Mouse (Mus musculus) midbrain, embryonic 16.5 days (tissue): ENCODE data around the gene Incenp. TPM values are rescaled to one million over a fixed set of nuclear protein-coding genes. Genes with fewer than 3 reads are reported as not detected.
"Not testable (repeated sequence)": the region's sequence is repeated elsewhere in the genome, so short reads cannot be mapped to it uniquely, and the experiment has no call there.

ENCODE experiments used
- ATAC-seq: fragments of 200-750 bp; cut with Nextera tagmentation; 2 replicates; pipeline ENCODE4 v1.8.0; 2017; ENCODE audit warnings: moderate TSS enrichment
- H3K27ac ChIP-seq: fragments of 300-500 bp; sonication (generic); 2 replicates; pipeline ENCODE4 v1.5.1; 2014; ENCODE audit warnings: mild to moderate bottlenecking, low read length, mixed read lengths
- H3K27me3 ChIP-seq: fragments of 300-500 bp; sonication (generic); 2 replicates; pipeline ENCODE4 v1.6.1; 2014; ENCODE audit warnings: low read depth, low read length, mixed read lengths; ENCODE audit not compliant: control insufficient read depth, insufficient read depth
- H3K36me3 ChIP-seq: fragments of 300-500 bp; sonication (generic); 2 replicates; pipeline ENCODE4 v1.6.1; 2014; ENCODE audit warnings: mild to moderate bottlenecking, low read length, moderate library complexity, mixed read lengths; ENCODE audit not compliant: control insufficient read depth, insufficient read depth
- H3K4me1 ChIP-seq: fragments of 300-500 bp; sonication (generic); 2 replicates; pipeline ENCODE4 v1.6.1; 2014; ENCODE audit warnings: mild to moderate bottlenecking, low read length, mixed read lengths; ENCODE audit not compliant: control insufficient read depth, insufficient read depth
- H3K4me2 ChIP-seq: fragments of 300-500 bp; sonication (generic); 2 replicates; pipeline ENCODE4 v1.6.1; 2014; ENCODE audit warnings: mild to moderate bottlenecking, low read length, mixed read lengths
- H3K4me3 ChIP-seq: fragments of 300-500 bp; sonication (generic); 2 replicates; pipeline ENCODE4 v1.5.1; 2014; ENCODE audit warnings: low read depth, mild to moderate bottlenecking, low read length, moderate library complexity, mixed read lengths
- H3K9ac ChIP-seq: fragments of 300-500 bp; sonication (generic); 2 replicates; pipeline ENCODE4 v1.6.1; 2014; ENCODE audit warnings: low read depth, low read length, mixed read lengths
- H3K9me3 ChIP-seq: fragments of 300-500 bp; sonication (generic); replicated peaks from 2 replicates; pipeline ENCODE4 v1.6.1; 2014; ENCODE audit warnings: mild to moderate bottlenecking, low read length, mixed read lengths; ENCODE audit not compliant: control insufficient read depth, poor library complexity, severe bottlenecking
- WGBS: fragments of 180-500 bp; shearing (Covaris S2); extraction: QIAGEN DNeasy Blood & Tissue Kit; methylation state at CpG from one replicate; pipeline ENCODE4 v1.1.7; 2014; 5-methylcytosine and 5-hydroxymethylcytosine counted together
- polyA plus RNA-seq: library from polyadenylated mRNA; unstranded; fragments of >200 nt; fragmentation: Nextera tagmentation; extraction: Ambion mirVana; gene quantifications from 2 replicates; pipeline ENCODE4 v1.2.1, GENCODE M21; 2015

The Incenp gene
- polyA plus RNA-seq, 1 experiment from 2014 or later, result 20.0 TPM

DNA sequence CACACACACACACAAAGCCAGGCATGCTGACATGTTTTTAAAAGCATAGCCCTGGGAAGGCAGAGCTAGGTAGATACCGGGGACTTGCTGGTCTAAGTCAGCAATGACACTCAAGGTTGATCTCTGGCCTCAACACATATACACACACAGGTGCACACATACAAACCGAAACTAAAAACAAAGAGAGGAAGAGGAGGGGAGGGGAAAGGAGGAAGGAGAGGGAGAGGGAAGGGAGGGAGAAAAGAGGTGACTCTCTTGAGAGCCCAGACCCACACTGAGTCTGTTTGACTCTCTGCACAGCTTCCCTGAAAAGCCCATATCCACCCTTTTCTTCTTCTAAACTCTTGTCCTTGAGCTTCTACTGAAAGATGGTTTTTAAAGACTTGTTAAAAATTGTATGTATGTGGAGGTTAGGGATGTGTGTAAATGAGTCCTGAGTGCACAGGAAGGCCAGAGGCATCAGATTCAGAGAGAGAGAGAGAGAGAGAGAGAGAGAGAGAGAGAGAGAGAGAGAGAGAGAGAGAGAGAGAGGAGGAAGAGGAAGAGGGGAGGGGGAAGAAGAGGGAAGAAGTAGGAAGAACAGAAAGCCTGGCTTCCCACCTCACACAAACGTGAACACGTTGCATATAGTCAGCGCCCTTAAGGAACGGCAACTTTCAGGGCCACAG is 38.9 kb upstream of the Incenp start:
- Histone ChIP-seq H3K4me2 (no peak overlapping the region), H3K9ac (no peak overlapping the region), H3K27ac (no peak overlapping the region), H3K27me3 (no peaks in the 10 kb centered on the region), H3K4me3 (no peak overlapping the region), H3K4me1 (no peaks in the 10 kb centered on the region), H3K36me3 (no peaks in the 10 kb centered on the region), H3K9me3 (no peaks in the 10 kb centered on the region)
- 85% methylated on average over 6 of the region's 6 CpGs for WGBS
- ATAC-seq, result no peak

DNA sequence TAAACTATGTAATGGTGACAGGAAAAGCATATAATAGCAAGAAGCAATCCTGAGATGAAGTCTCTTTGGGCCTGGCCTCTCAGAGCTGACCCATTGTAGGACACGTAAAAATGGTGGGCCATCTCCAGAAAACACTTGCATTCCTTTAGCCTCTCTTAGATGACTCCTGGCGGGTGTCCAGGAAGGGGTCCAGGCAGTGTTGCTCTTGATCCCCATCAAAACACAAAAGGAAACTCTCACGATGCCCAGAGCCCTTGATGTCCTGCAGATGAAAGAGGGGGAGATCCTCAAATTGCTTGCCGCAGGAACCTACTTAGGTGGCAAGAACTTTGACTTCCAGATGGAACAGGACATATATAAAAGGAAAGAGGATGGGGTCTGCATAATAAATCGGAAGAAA is 38.1 kb upstream of the Incenp start:
- ATAC-seq, result no peak
- H3K36me3 ChIP-seq, result no peaks in the 10 kb centered on the region
- H3K4me3 ChIP-seq, result no peak overlapping the region
- no peak overlapping the region for H3K27ac ChIP-seq
- H3K27me3 ChIP-seq, result no peaks in the 10 kb centered on the region
- H3K4me1 ChIP-seq, result no peaks in the 10 kb centered on the region
- 61% methylated on average over 5 of the region's 5 CpGs for WGBS
- H3K9ac ChIP-seq, result no peak overlapping the region
- H3K4me2 ChIP-seq, result no peak overlapping the region
- H3K9me3 ChIP-seq, result no peaks in the 10 kb centered on the region

DNA sequence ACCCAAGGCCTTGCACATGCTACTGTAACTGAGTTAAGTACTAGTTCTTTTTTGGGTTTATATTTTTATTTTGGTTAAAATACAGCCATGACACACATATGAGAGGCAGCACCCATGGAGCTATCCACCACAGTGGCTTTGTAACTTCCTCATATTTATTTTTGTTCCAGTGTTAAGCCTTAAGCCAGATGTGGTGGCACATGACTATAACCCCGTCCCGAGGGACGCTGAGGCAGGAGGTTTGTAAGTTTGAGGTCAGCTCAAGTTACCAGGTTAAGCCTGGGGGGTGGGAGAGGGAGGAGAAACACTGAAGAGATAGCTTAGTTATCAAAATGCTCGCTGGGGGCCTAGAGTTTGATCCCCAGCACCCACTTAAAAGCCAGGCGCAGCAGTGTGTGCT is 37.2 kb upstream of the Incenp start:
- Histone ChIP-seq H3K27me3 (no peaks in the 10 kb centered on the region), H3K4me3 (no peak overlapping the region), H3K9me3 (no peaks in the 10 kb centered on the region), H3K9ac (no peak overlapping the region), H3K27ac (no peak overlapping the region), H3K36me3 (no peaks in the 10 kb centered on the region), H3K4me2 (no peak overlapping the region), H3K4me1 (no peaks in the 10 kb centered on the region)
- no peak for ATAC-seq
- WGBS, result 72% methylated on average over 5 of the region's 5 CpGs

DNA sequence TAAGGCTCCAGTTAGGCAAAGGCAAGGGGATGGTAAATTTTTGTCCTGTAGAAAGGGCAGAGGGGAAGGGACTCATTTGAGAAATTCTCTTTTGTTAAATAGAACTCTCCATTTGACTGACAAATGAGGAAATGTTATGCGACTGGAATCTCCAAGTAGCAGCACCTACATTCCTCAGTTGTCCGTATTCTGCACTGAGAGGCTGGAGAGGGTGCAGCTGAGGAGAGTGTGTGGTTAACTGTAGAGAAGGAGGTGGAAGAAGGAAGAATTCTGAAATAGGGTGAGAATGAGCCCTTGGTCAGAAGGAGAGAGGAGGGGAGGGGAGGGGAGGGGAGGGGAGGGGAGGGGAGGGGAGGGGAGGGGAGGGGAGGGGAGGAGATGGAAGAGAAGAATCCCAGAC is 34.6 kb upstream of the Incenp start:
- Histone ChIP-seq H3K4me2 (no peak overlapping the region), H3K36me3 (no peaks in the 10 kb centered on the region), H3K4me1 (no peaks in the 10 kb centered on the region), H3K9ac (no peak overlapping the region), H3K9me3 (no peaks in the 10 kb centered on the region), H3K27ac (no peak overlapping the region), H3K27me3 (no peaks in the 10 kb centered on the region), H3K4me3 (no peak overlapping the region)
- no peak for ATAC-seq
- WGBS, result 62% methylated on average over 2 of the region's 2 CpGs

DNA sequence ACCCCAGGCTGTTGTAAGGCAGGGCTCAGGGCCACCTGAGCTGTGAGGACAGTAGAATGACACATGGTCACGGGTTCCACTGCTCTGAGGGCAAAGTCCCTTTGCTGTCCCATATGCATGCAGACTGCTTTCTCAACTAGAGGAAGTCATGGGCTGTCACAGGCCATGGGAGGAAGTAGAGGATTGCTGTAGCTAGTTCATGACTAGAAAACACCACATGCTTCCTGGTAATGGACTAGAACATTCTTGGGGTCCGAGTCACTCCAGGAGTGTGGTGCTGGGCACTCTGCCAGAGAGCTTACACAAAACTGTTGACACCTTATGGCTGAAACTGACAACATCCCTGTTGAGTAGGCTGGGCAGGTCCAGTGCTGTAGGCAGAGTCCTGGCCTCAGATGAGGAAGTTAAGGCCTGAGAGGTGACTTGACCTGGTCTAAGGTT is 31.8 kb upstream of the Incenp start:
- H3K4me3 ChIP-seq, H3K27ac ChIP-seq, H3K27me3 ChIP-seq, H3K9me3 ChIP-seq, ATAC-seq, H3K36me3 ChIP-seq, H3K4me1 ChIP-seq, H3K9ac ChIP-seq, H3K4me2 ChIP-seq: not testable (repeated sequence)
- 92% methylated on average over 2 of the region's 2 CpGs for WGBS

DNA sequence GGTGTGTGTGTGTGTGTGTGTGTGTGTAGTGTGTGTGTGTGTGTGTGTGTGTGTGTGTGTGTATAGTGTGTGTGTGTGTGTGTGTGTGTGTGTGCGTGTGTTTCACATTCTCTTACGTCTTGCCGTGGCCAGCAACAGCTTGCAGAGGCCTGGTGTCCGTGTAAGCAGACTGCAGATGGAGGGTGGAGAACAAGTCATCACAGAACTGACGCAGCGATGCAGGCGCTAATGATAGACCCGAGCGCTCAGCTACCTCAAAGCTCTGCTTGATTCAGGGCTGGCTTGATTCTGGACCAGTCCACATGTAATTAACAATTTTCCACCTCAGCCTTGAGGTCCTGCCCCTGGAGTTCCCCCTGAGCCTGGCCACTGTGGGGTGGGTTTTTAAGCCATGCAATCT is 28.7 kb upstream of the Incenp start:
- no peak overlapping the region for H3K4me2 ChIP-seq
- ATAC-seq, result no peak

DNA sequence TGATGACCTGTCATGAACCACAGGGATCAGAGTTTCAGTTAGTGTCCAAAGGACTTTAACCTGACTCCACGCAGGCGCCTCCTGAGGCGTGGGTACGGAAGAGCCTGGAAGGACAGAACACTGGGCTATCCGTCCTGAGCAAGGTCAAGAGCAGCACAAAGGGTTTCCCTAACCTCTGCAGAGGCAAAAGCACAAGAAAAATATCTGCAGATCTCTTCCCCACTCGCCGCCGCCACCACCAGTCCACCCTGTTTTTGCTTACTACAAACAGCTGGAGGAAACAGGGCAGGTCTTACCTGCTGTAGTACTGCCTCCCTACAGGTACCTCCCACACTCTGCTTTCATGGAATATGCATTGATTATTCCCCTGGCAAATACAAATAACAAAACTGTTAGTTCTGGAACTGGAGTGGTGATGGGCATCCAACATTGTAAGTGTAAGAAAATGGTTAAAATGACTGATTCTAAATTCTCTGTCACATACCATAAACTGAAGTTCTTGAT is 25.5 kb upstream of the Incenp start:
- Histone ChIP-seq H3K27ac (no peak overlapping the region), H3K9me3 (no peaks in the 10 kb centered on the region), H3K4me1 (peaks cover 12% of the 10 kb centered on the region), H3K27me3 (no peaks in the 10 kb centered on the region), H3K4me3 (no peak overlapping the region), H3K9ac (no peak overlapping the region), H3K4me2 (no peak overlapping the region), H3K36me3 (no peaks in the 10 kb centered on the region)
- 71% methylated on average over 8 of the region's 8 CpGs for WGBS
- no peak for ATAC-seq

More for the DNA sequence above, 28.7 kb upstream of the Incenp start:
- H3K27ac ChIP-seq, result no peak overlapping the region
- H3K9ac ChIP-seq, result no peak overlapping the region
- no peaks in the 10 kb centered on the region for H3K36me3 ChIP-seq
- H3K27me3 ChIP-seq, result no peaks in the 10 kb centered on the region
- no peaks in the 10 kb centered on the region for H3K4me1 ChIP-seq
- H3K9me3 ChIP-seq, result no peaks in the 10 kb centered on the region
- H3K4me3 ChIP-seq, result no peak overlapping the region
- 81% methylated on average over 9 of the region's 9 CpGs for WGBS

DNA sequence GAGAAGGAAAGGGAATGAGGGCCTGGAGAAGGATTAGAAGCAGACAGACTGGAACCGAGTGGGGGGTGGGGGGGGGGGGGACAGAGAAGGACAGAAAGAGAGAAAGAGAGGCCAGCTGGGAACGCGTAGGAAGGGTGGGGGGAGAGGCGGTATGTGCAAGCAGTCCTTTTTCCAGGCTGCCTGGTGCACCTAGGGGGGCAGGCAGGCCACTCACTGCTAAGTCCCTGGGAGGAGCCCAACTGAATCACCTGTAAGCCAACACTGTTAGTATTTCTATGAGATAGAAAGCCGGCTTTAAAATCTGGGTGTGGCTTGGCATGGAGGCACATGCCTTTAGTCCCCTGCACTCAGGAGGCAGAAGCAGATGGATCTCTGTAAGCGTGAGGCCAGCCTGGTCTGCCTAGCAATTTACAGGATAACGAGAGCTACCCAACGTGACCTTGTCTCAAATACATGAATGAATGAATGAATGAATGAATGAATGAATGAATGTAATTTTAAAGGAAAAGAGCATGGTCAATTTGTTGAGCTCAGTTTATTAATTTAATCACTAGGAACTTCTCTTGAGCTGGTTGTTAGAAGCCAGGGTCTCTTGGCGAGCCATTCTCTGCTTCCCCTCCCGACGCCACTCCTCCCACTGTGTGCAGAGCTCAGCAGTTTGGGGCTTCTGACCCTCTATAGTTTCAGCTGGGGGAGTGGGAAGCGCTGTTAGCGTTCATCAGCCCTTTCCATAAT is 24.9 kb upstream of the Incenp start:
- Histone ChIP-seq H3K4me2 (no peak overlapping the region), H3K4me1 (peaks cover 12% of the 10 kb centered on the region), H3K27ac (no peak overlapping the region), H3K9ac (no peak overlapping the region), H3K36me3 (no peaks in the 10 kb centered on the region), H3K4me3 (no peak overlapping the region), H3K27me3 (no peaks in the 10 kb centered on the region), H3K9me3 (no peaks in the 10 kb centered on the region)
- no peak for ATAC-seq
- WGBS, result 64% methylated on average over 11 of the region's 13 CpGs

DNA sequence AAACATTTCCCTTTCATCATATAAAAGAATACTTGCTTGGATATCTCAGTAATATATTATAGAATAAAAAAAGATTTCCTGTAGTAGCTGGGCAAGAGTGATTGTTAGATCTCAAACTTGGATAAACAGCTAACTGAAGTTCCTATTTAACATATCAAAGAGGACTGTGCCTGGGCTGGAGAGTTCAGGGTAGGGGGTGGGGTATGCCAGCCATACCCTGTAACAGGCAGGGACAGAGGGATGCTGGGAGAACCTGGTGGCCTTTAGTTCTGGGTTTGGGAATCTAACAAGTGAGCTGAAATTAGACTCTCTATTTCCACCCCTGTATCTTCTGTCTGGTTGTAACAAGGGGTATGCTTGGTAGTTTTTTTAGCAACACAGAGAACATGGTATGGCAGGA is 23.7 kb upstream of the Incenp start:
- Histone ChIP-seq H3K9me3 (no peaks in the 10 kb centered on the region), H3K4me1 (peaks cover 12% of the 10 kb centered on the region), H3K36me3 (no peaks in the 10 kb centered on the region), H3K4me2 (no peak overlapping the region), H3K27me3 (no peaks in the 10 kb centered on the region), H3K4me3 (no peak overlapping the region), H3K27ac (no peak overlapping the region), H3K9ac (no peak overlapping the region)
- ATAC-seq, result 0 out of 2 replicates have a peak, but pooled peaks have one; percentile 59
